Mouse (Mus musculus) liver, embryonic 16.5 days (tissue): ENCODE measurements around the gene Dapk3. TPM values are rescaled to one million over a fixed set of nuclear protein-coding genes. Genes with fewer than 3 reads are reported as not detected.

ENCODE experiments used
- ATAC-seq: fragments of 200-750 bp; cut with Nextera tagmentation; 2 replicates; pipeline ENCODE4 v1.8.0; 2017; ENCODE audit warnings: low read depth, mild to moderate bottlenecking, moderate number of reproducible peaks, moderate library complexity
- H3K27ac ChIP-seq: fragments of 300-500 bp; sonication (generic); 2 replicates; pipeline ENCODE4 v1.5.1; 2014; ENCODE audit warnings: mild to moderate bottlenecking, low read length
- H3K27me3 ChIP-seq: fragments of 300-500 bp; sonication (generic); 2 replicates; pipeline ENCODE4 v1.6.1; 2014; ENCODE audit warnings: low read depth, low read length, mixed read lengths; ENCODE audit not compliant: control insufficient read depth, insufficient read depth
- H3K36me3 ChIP-seq: fragments of 300-500 bp; sonication (generic); 2 replicates; pipeline ENCODE4 v1.6.1; 2014; ENCODE audit warnings: mild to moderate bottlenecking; ENCODE audit not compliant: control insufficient read depth, insufficient read depth
- H3K4me1 ChIP-seq: fragments of 300-500 bp; sonication (generic); 2 replicates; pipeline ENCODE4 v1.6.1; 2014; ENCODE audit warnings: low read depth, low read length, mixed read lengths; ENCODE audit not compliant: control insufficient read depth
- H3K4me2 ChIP-seq: fragments of 300-500 bp; sonication (generic); 2 replicates; pipeline ENCODE4 v1.6.1; 2014; ENCODE audit warnings: low read depth, low read length, mixed read lengths
- H3K4me3 ChIP-seq: fragments of 300-500 bp; sonication (generic); 2 replicates; pipeline ENCODE4 v1.5.1; 2014; ENCODE audit warnings: low read depth, mild to moderate bottlenecking, low read length
- H3K9ac ChIP-seq: fragments of 300-500 bp; sonication (generic); 2 replicates; pipeline ENCODE4 v1.6.1; 2014; ENCODE audit warnings: low read depth, low read length
- H3K9me3 ChIP-seq: fragments of 300-500 bp; sonication (generic); replicated peaks from 2 replicates; pipeline ENCODE4 v1.6.1; 2016; ENCODE audit warnings: low read length; ENCODE audit not compliant: control insufficient read depth
- WGBS: fragments of 180-500 bp; shearing (Covaris S2); extraction: QIAGEN DNeasy Blood & Tissue Kit; methylation state at CpG from one replicate; pipeline ENCODE4 v1.1.7; 2014; ENCODE audit not compliant: insufficient replicate concordance; 5-methylcytosine and 5-hydroxymethylcytosine counted together
- polyA plus RNA-seq: library from polyadenylated mRNA; unstranded; fragments of >200 nt; fragmentation: Nextera tagmentation; extraction: Ambion mirVana; gene quantifications from 2 replicates; pipeline ENCODE4 v1.2.1, GENCODE M21; 2015

Dapk3 gene
- polyA plus RNA-seq, 1 experiment from 2014 or later, result 12.2 TPM

GRCm38 (mm10) chr10:81138821-81139528 lies 43.8 kb upstream of the Dapk3 start:
- peak overlapping the region; percentile 89 for H3K9ac ChIP-seq
- peak overlapping the region; percentile 93 for H3K4me2 ChIP-seq
- no peaks in the 10 kb centered on the region for H3K27me3 ChIP-seq
- peaks cover 10% of the 10 kb centered on the region for H3K36me3 ChIP-seq
- WGBS, result 43% methylated on average over 11 of the region's 11 CpGs
- peak overlapping the region; percentile 91 for H3K27ac ChIP-seq
- no peak for ATAC-seq
- H3K9me3 ChIP-seq, result no peaks in the 10 kb centered on the region
- peak overlapping the region; percentile 93 for H3K4me3 ChIP-seq
- peaks cover 64% of the 10 kb centered on the region for H3K4me1 ChIP-seq

- Histone ChIP-seq H3K4me1 (peaks cover 59% of the 10 kb centered on the region), H3K27ac (peak overlapping the region; percentile 18), H3K4me2 (peak overlapping the region; percentile 93), H3K27me3 (no peaks in the 10 kb centered on the region), H3K9me3 (no peaks in the 10 kb centered on the region), H3K36me3 (peaks cover 15% of the 10 kb centered on the region), H3K9ac (peak overlapping the region; percentile 89), H3K4me3 (peak overlapping the region; percentile 93)
- 41% methylated on average over 4 of the region's 4 CpGs for WGBS
- ATAC-seq, result no peak
These were observed 43.3 kb upstream of the Dapk3 start for GRCm38 (mm10) chr10:81139529-81139846.

GRCm38 (mm10) chr10:81140005-81140404 lies 42.8 kb upstream of the Dapk3 start:
- H3K9ac ChIP-seq, result peak overlapping the region; percentile 89
- H3K4me1 ChIP-seq, result peaks cover 54% of the 10 kb centered on the region
- peaks cover 21% of the 10 kb centered on the region for H3K36me3 ChIP-seq
- H3K4me2 ChIP-seq, result peak overlapping the region; percentile 93
- no peaks in the 10 kb centered on the region for H3K9me3 ChIP-seq
- H3K27me3 ChIP-seq, result no peaks in the 10 kb centered on the region
- H3K4me3 ChIP-seq, result peak overlapping the region; percentile 93
- 31% methylated on average over 8 of the region's 8 CpGs for WGBS
- ATAC-seq, result no peak
- peak overlapping the region; percentile 55 for H3K27ac ChIP-seq

- Histone ChIP-seq H3K4me2 (peak overlapping the region; percentile 93), H3K9ac (peak overlapping the region; percentile 89), H3K27me3 (no peaks in the 10 kb centered on the region), H3K36me3 (peaks cover 29% of the 10 kb centered on the region), H3K4me1 (peaks cover 57% of the 10 kb centered on the region), H3K27ac (peak overlapping the region; percentile 55), H3K9me3 (no peaks in the 10 kb centered on the region), H3K4me3 (peak overlapping the region; percentile 93)
- ATAC-seq, result no peak
- 40% methylated on average over 10 of the region's 10 CpGs for WGBS
These were observed 41.9 kb upstream of the Dapk3 start for GRCm38 (mm10) chr10:81140717-81141454.

- Histone ChIP-seq H3K36me3 (peaks cover 37% of the 10 kb centered on the region), H3K4me2 (peak overlapping the region; percentile 93), H3K9me3 (no peaks in the 10 kb centered on the region), H3K4me3 (peak overlapping the region; percentile 93), H3K27ac (peak overlapping the region; percentile 58), H3K27me3 (no peaks in the 10 kb centered on the region), H3K9ac (peak overlapping the region; percentile 33; the same call in 1 of the 2 replicates), H3K4me1 (peaks cover 60% of the 10 kb centered on the region)
- ATAC-seq, result no peak
- 76% methylated on average over 7 of the region's 7 CpGs for WGBS
These were observed 41.2 kb upstream of the Dapk3 start for GRCm38 (mm10) chr10:81141455-81142210.

GRCm38 (mm10) chr10:81142551-81142981 lies 40.2 kb upstream of the Dapk3 start:
- H3K36me3 ChIP-seq, result peaks cover 46% of the 10 kb centered on the region
- H3K4me1 ChIP-seq, result peaks cover 60% of the 10 kb centered on the region
- no peak overlapping the region for H3K4me3 ChIP-seq
- ATAC-seq, result no peak
- 0 out of 2 replicates have a peak overlapping the region, but pooled peaks have one; percentile 9 for H3K27ac ChIP-seq
- H3K4me2 ChIP-seq, result no peak overlapping the region
- H3K9me3 ChIP-seq, result no peaks in the 10 kb centered on the region
- no peak overlapping the region; the same call in 1 of the 2 replicates for H3K9ac ChIP-seq
- WGBS, result 65% methylated on average over 5 of the region's 5 CpGs
- H3K27me3 ChIP-seq, result no peaks in the 10 kb centered on the region

- no peak overlapping the region for H3K27ac ChIP-seq
These were observed 39.6 kb upstream of the Dapk3 start for GRCm38 (mm10) chr10:81143157-81143633.

GRCm38 (mm10) chr10:81143845-81144437 lies 38.9 kb upstream of the Dapk3 start:
- Histone ChIP-seq H3K4me1 (peaks cover 54% of the 10 kb centered on the region), H3K27me3 (no peaks in the 10 kb centered on the region), H3K9me3 (no peaks in the 10 kb centered on the region), H3K9ac (no peak overlapping the region), H3K4me2 (no peak overlapping the region), H3K27ac (no peak overlapping the region), H3K4me3 (no peak overlapping the region), H3K36me3 (peaks cover 60% of the 10 kb centered on the region)
- no peak for ATAC-seq
- WGBS, result 93% methylated on average over 52 of the region's 52 CpGs

More at GRCm38 (mm10) chr10:81143157-81143633, 39.6 kb upstream of the Dapk3 start:
- Histone ChIP-seq H3K4me1 (peaks cover 60% of the 10 kb centered on the region), H3K36me3 (peaks cover 52% of the 10 kb centered on the region), H3K27me3 (no peaks in the 10 kb centered on the region), H3K9me3 (no peaks in the 10 kb centered on the region), H3K4me2 (no peak overlapping the region), H3K9ac (no peak overlapping the region), H3K4me3 (no peak overlapping the region)
- no peak for ATAC-seq
- 73% methylated on average over 7 of the region's 7 CpGs for WGBS
